Mouse (Mus musculus) cortical plate, adult 2 months (tissue): ENCODE results near the gene Il1rl2. TPM values are rescaled to one million over a fixed set of nuclear protein-coding genes. Genes with fewer than 3 reads are reported as not detected.
"Not testable (repeated sequence)": the region's sequence is repeated elsewhere in the genome, so short reads cannot be mapped to it uniquely, and the experiment has no call there.

Source experiments
- H3K27ac ChIP-seq: fragments of 200-500 bp; 2 replicates; pipeline ENCODE4 v1.5.1; 2012; ENCODE audit warnings: low read length, control low read depth, inconsistent platforms; ENCODE audit not compliant: insufficient read depth
- H3K4me1 ChIP-seq: fragments of 200-500 bp; 2 replicates; pipeline ENCODE4 v1.6.1; 2011; ENCODE audit warnings: low read length; ENCODE audit not compliant: control insufficient read depth, insufficient read depth
- H3K4me3 ChIP-seq: fragments of 200-500 bp; 2 replicates; pipeline ENCODE4 v1.5.1; 2011; ENCODE audit warnings: mild to moderate bottlenecking, low read length, control low read depth; ENCODE audit not compliant: insufficient read depth
- CTCF ChIP-seq: fragments of 200-500 bp; IDR thresholded peaks from 2 replicates; pipeline ENCODE4 v1.5.1; 2011; ENCODE audit warnings: mild to moderate bottlenecking, control low read depth, low read length; ENCODE audit not compliant: insufficient read depth; ENCODE audit errors: extremely low read depth
- POLR2A ChIP-seq: fragments of 200-500 bp; IDR thresholded peaks from 2 replicates; pipeline ENCODE4 v1.6.1; 2011; ENCODE audit warnings: mild to moderate bottlenecking, low read length, control low read depth; ENCODE audit not compliant: insufficient read depth; ENCODE audit errors: extremely low read depth
- polyA plus RNA-seq: library from polyadenylated mRNA; depleted of rRNA; stranded (reverse); fragments of >200 nt; gene quantifications from 2 replicates; pipeline ENCODE4 v1.2.3, GENCODE M21; 2012

The Il1rl2 gene
- polyA plus RNA-seq, 1 experiment, result 0.65 TPM

- Histone ChIP-seq H3K4me1 (no peaks in the 10 kb centered on the region), H3K27ac (no peak overlapping the region), H3K4me3 (no peak overlapping the region)
- TF ChIP-seq CTCF, result no peak
- TF ChIP-seq POLR2A, result no peak
Observed at GRCm38 (mm10) chr1:40292231-40292630, 32.2 kb upstream of the Il1rl2 start.

GRCm38 (mm10) chr1:40293891-40294290, 30.5 kb upstream of the Il1rl2 start:
- Histone ChIP-seq H3K27ac (no peak overlapping the region), H3K4me3 (no peak overlapping the region), H3K4me1 (no peaks in the 10 kb centered on the region)
- TF ChIP-seq CTCF, result no peak
- TF ChIP-seq POLR2A, result no peak

- no peak for TF ChIP-seq POLR2A
- TF ChIP-seq CTCF, result no peak
- Histone ChIP-seq H3K4me1 (no peaks in the 10 kb centered on the region), H3K4me3 (no peak overlapping the region), H3K27ac (no peak overlapping the region)
Observed at GRCm38 (mm10) chr1:40294824-40295223, 29.6 kb upstream of the Il1rl2 start.

- H3K4me3 ChIP-seq, result no peak overlapping the region
- H3K4me1 ChIP-seq, result no peaks in the 10 kb centered on the region
- H3K27ac ChIP-seq, result no peak overlapping the region
- TF ChIP-seq CTCF (no peak), POLR2A (no peak)
Observed at GRCm38 (mm10) chr1:40298053-40298452, 26.4 kb upstream of the Il1rl2 start.

GRCm38 (mm10) chr1:40303179-40303866, 21.1 kb upstream of the Il1rl2 start:
- TF ChIP-seq CTCF (no peak), POLR2A (no peak)
- Histone ChIP-seq H3K27ac (no peak overlapping the region), H3K4me3 (no peak overlapping the region), H3K4me1 (no peaks in the 10 kb centered on the region)

- H3K4me1 ChIP-seq, H3K27ac ChIP-seq, H3K4me3 ChIP-seq: not testable (repeated sequence)
Observed at GRCm38 (mm10) chr1:40304321-40304720, 20.1 kb upstream of the Il1rl2 start.

- TF ChIP-seq CTCF (no peak), POLR2A (no peak)
- no peaks in the 10 kb centered on the region for H3K4me1 ChIP-seq
- no peak overlapping the region for H3K4me3 ChIP-seq
- no peak overlapping the region for H3K27ac ChIP-seq
Observed at GRCm38 (mm10) chr1:40306111-40306510, 18.3 kb upstream of the Il1rl2 start.

GRCm38 (mm10) chr1:40311123-40311522, 13.3 kb upstream of the Il1rl2 start:
- TF ChIP-seq POLR2A, result no peak
- no peak for TF ChIP-seq CTCF
- no peak overlapping the region for H3K27ac ChIP-seq
- H3K4me3 ChIP-seq, result no peak overlapping the region
- H3K4me1 ChIP-seq, result no peaks in the 10 kb centered on the region

GRCm38 (mm10) chr1:40311625-40312024, 12.8 kb upstream of the Il1rl2 start:
- H3K27ac ChIP-seq, result no peak overlapping the region
- H3K4me1 ChIP-seq, result no peaks in the 10 kb centered on the region
- H3K4me3 ChIP-seq, result no peak overlapping the region
- TF ChIP-seq POLR2A, result no peak
- no peak for TF ChIP-seq CTCF

GRCm38 (mm10) chr1:40314016-40314415, 10.4 kb upstream of the Il1rl2 start:
- no peak overlapping the region for H3K4me3 ChIP-seq
- no peak overlapping the region for H3K27ac ChIP-seq
- no peak for TF ChIP-seq POLR2A
- TF ChIP-seq CTCF, result no peak

More at GRCm38 (mm10) chr1:40314016-40314415, 10.4 kb upstream of the Il1rl2 start:
- H3K4me1 ChIP-seq, result no peaks in the 10 kb centered on the region
